ENCODE assay signal across 8 mouse cellular contexts in genomic region chr9:52168686-52169270, GRCm38 (mm10). TPM values are rescaled to one million over a fixed set of nuclear protein-coding genes. Genes with fewer than 3 reads are reported as not detected.
DNase-seq lines count a peak whose midpoint lies in the region; ATAC-seq lines count a peak whose summit lies in the region.

No protein-coding gene starts in this region.

- no peaks in the 10 kb centered on the region for H3K9me3 ChIP-seq in hindbrain, embryonic 11.5 days (ENCODE audit: control insufficient read depth, low read length)

- H3K4me2 ChIP-seq in hindbrain, embryonic 11.5 days (replicated peaks; ENCODE audit: low read depth, low read length) = peak overlapping the region; percentile 58

- peak overlapping the region; percentile 95 for H3K27ac ChIP-seq in hindbrain, embryonic 11.5 days (ENCODE audit: low read depth, low read length)

- H3K4me1 ChIP-seq in hindbrain, embryonic 11.5 days (replicated peaks; ENCODE audit: control insufficient read depth, insufficient read depth, low read length) = no peaks in the 10 kb centered on the region

- DNase-seq in Muller cell, postnatal 12 days (ENCODE audit: inconsistent ontology term) = peak; percentile 85
- DNase-seq in cerebellum, adult 11-12 months = peak; percentile 81
- peak; percentile 84 for DNase-seq in hindbrain, embryonic 11.5 days (ENCODE audit: low spot score)
- peak; percentile 55 to 62 for DNase-seq in layer of hippocampus, postnatal 25 days (ENCODE audit: extremely low spot score in 1 of 2, low spot score in 1 of 2)
- peak; percentile 84 for DNase-seq in lung, postnatal 25 days (ENCODE audit: low spot score)
- peak; percentile 76 to 81 for DNase-seq in right cerebral cortex, adult 2 months (ENCODE audit: low spot score in 2 of 2)
- DNase-seq in urinary bladder, postnatal 36 days (ENCODE audit: low spot score in 2 of 2) = peak; percentile 66 to 79

- ATAC-seq in frontal cortex, adult (ENCODE audit: low TSS enrichment) = peak; percentile 82
- ATAC-seq in hindbrain, embryonic 11.5 days (ENCODE audit: low FRiP score) = peak; percentile 88

- no peaks in the 10 kb centered on the region for H3K27me3 ChIP-seq in hindbrain, embryonic 11.5 days (ENCODE audit: control insufficient read depth, insufficient read depth, low read length)

- WGBS in hindbrain, embryonic 11.5 days = under 1% methylated on average over 28 of the region's 34 CpGs

- peak overlapping the region; percentile 92 for H3K4me3 ChIP-seq in hindbrain, embryonic 11.5 days (ENCODE audit: low read depth, low read length)

- H3K36me3 ChIP-seq in hindbrain, embryonic 11.5 days (ENCODE audit: control insufficient read depth, insufficient read depth, low read length) = no peaks in the 10 kb centered on the region

- peak overlapping the region; percentile 99 for H3K9ac ChIP-seq in hindbrain, embryonic 11.5 days (ENCODE audit: low read depth, low read length)

RNA-seq across cellular contexts. Expression of gene Zc3h12c, which starts 0.4 kb away (rescaled TPM):
- polyA plus RNA-seq in hindbrain, embryonic 11.5 days (2014; fragmentation: Nextera tagmentation; extraction: Ambion mirVana) = 12.6 and 16.2 TPM in 2 replicates
- 10 to 100 TPM in 1 of 2 experiments, 1 to 10 TPM in 1; 9.2 to 10.4 TPM for total RNA-seq in layer of hippocampus, postnatal 25 days (2021)

Comparison
In these comparisons a context has a peak if more than half of its experiments do, and no peak if none do; other contexts are left out.
1. Peak in every context shown above with its lines: DNase-seq, ATAC-seq, H3K4me3 ChIP-seq and H3K27ac ChIP-seq.